Mouse (Mus musculus): Measurements from ENCODE around the gene Tmem131l. TPM values are rescaled to one million over a fixed set of nuclear protein-coding genes. Genes with fewer than 3 reads are reported as not detected.

Gene Tmem131l
- polyA plus RNA-seq, 1 experiment = 22.6 TPM

DNA sequence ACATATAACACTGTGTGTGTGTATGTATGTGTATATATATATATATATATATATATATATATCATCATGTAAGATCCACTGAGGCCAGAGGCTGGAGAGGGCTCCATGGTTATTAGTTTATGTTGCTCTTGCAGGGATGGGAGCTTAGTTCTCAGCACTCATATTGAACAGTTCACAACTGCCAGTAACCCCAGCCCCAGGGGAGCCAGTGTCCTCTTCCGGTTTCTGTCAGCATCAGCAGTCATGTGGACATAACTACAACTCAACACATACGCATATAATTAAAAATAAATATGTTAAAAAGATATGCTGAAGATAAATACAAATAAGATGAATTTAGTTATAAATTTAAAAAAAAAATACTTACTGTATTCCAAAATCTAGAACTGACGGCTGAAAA, 72.2 kb downstream of the Tmem131l start:
- no peak overlapping the region for H3K4me3 ChIP-seq (ENCODE audit: insufficient read depth, low read length)
- H3K4me1 ChIP-seq (ENCODE audit: control insufficient read depth, insufficient read depth, low read length) = no peaks in the 10 kb centered on the region
- TF ChIP-seq CTCF (IDR thresholded peaks at IDR 0.05; ENCODE audit: borderline replicate concordance, insufficient read depth, low read length) (no peak), POLR2A (IDR thresholded peaks at IDR 0.05; ENCODE audit: low read depth, low read length) (no peak)
- no peak overlapping the region for H3K27ac ChIP-seq (ENCODE audit: insufficient read depth, low read length)

DNA sequence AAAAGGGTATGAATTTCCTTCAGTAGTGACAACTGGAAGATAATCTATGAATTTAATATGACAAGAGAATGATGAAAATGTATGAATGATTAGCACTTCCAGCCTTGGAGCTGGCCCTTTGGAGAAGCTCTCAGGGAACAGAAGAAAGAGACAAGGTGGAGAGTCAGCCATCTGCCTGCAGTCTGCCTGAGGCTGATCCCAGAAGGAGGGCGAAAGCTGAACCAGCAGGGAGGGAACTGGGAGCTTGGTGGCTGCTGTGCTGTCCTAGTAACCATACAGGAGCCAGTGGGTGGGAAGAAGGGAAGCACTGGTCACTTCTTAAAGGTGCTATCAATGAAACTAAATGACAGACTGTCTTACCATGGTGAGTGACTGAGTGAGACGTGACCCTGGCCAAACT, 74.6 kb downstream of the Tmem131l start:
- Histone ChIP-seq H3K4me3 (ENCODE audit: insufficient read depth, low read length) (no peak overlapping the region), H3K4me1 (ENCODE audit: control insufficient read depth, insufficient read depth, low read length) (no peaks in the 10 kb centered on the region), H3K27ac (ENCODE audit: insufficient read depth, low read length) (no peak overlapping the region)
- TF ChIP-seq POLR2A (IDR thresholded peaks at IDR 0.05; ENCODE audit: low read depth, low read length) = no peak
- TF ChIP-seq CTCF (IDR thresholded peaks at IDR 0.05; ENCODE audit: borderline replicate concordance, insufficient read depth, low read length) = no peak

DNA sequence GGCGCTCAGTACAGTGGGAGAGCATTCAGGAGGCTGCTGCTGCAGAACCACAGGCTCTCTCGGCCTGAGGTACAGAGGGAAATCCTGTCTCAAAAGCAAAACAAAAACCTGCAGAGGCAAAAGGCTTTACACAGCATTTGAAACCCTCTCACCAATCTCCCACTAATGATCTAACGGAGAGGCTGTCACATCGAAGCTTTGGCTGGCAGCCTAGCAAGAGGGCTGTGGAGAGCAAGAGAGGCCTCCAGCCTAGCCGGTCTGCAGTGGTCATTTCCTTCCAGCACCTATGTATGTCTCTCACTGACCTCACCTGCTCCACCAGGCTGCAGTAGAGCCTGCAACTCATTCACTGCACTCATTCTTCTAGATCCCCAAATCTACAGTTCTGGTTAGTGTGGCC, 76.3 kb downstream of the Tmem131l start:
- Histone ChIP-seq H3K4me3 (ENCODE audit: insufficient read depth, low read length) (no peak overlapping the region), H3K27ac (ENCODE audit: insufficient read depth, low read length) (no peak overlapping the region), H3K4me1 (ENCODE audit: control insufficient read depth, insufficient read depth, low read length) (no peaks in the 10 kb centered on the region)
- TF ChIP-seq POLR2A (IDR thresholded peaks at IDR 0.05; ENCODE audit: low read depth, low read length) (no peak), CTCF (IDR thresholded peaks at IDR 0.05; ENCODE audit: borderline replicate concordance, insufficient read depth, low read length) (no peak)

DNA sequence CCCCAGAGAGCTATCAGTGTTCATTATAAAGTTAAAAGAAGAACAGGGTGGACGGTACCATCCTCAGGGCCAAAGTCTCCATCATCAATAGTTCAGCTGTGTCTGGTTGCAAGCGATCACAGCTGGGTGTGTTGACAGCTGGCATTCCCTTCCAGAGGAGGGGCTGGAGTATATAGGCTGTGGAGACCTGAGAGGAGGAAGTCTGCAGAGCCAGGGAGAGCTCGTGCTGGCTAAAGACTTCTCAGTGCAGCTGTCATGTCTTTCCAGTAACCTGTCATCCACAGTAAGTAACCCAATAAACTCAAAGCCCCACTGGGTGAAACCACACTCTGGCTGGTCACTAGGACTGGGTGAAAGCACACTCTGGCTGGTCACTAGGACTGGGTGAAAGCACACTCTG, 77.4 kb downstream of the Tmem131l start:
- Histone ChIP-seq H3K4me1 (ENCODE audit: control insufficient read depth, insufficient read depth, low read length) (no peaks in the 10 kb centered on the region), H3K27ac (ENCODE audit: insufficient read depth, low read length) (no peak overlapping the region), H3K4me3 (ENCODE audit: insufficient read depth, low read length) (no peak overlapping the region)
- TF ChIP-seq POLR2A (IDR thresholded peaks at IDR 0.05; ENCODE audit: low read depth, low read length) (no peak), CTCF (IDR thresholded peaks at IDR 0.05; ENCODE audit: borderline replicate concordance, insufficient read depth, low read length) (no peak)

DNA sequence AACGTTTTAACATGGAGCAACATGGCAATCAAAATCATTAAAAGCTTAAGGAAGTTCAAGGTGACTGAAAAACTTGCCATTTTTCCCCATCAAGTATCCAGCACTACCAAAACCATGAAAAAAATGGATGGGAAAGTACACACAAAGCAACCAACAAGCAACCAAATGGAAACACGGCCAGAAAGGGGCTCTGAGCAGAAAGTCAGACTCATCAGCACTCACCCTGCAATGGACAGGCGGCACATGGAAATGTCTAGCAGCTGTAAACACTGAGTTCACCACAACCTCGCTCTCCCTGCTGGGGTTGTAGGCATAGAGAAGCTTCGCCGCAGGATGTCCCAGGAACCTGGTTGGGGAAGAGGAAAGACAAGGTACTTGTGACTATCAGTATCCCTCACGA, 77.9 kb downstream of the Tmem131l start:
- no peak for TF ChIP-seq CTCF (IDR thresholded peaks at IDR 0.05; ENCODE audit: borderline replicate concordance, insufficient read depth, low read length)
- no peak for TF ChIP-seq POLR2A (IDR thresholded peaks at IDR 0.05; ENCODE audit: low read depth, low read length)
- Histone ChIP-seq H3K4me3 (ENCODE audit: insufficient read depth, low read length) (no peak overlapping the region), H3K27ac (ENCODE audit: insufficient read depth, low read length) (no peak overlapping the region), H3K4me1 (ENCODE audit: control insufficient read depth, insufficient read depth, low read length) (no peaks in the 10 kb centered on the region)

DNA sequence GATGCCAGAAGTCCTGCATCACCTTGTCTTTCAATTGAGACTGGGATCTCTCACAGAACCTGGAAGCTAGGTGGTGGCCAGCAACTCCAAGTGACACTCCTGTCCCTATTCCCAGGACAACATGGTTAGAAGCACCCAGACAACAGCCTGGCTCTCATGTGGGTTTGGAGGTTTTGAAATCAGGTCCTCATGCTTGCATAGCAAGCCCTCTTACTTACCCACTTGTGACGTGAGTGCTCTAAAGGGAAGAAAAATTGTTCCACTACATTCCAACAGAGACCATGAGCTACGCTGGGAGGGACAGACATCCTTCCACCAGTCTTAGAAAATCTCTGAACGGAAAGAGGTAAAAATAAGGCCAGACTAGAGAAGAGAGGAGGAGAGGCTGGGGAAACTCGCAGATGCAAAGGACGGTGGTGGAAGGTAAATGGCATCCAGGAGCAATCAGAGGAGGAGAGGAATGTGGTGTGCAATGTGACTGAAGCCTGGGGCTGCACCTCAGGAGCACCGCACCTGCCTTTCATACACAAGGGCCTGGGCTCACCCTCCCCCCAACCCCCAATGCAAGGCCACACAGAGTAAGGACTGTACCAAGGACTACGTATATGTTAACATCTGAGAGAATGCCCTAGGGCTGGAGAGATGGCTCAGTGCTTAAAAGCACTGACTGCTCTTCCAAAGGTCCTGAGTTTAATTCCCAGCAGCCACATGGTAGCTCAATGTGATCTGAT, 80.9 kb downstream of the Tmem131l start:
- H3K27ac ChIP-seq (ENCODE audit: insufficient read depth, low read length) = no peak overlapping the region
- H3K4me3 ChIP-seq (ENCODE audit: insufficient read depth, low read length) = no peak overlapping the region
- no peaks in the 10 kb centered on the region for H3K4me1 ChIP-seq (ENCODE audit: control insufficient read depth, insufficient read depth, low read length)
- TF ChIP-seq POLR2A (IDR thresholded peaks at IDR 0.05; ENCODE audit: low read depth, low read length) = no peak
- TF ChIP-seq CTCF (IDR thresholded peaks at IDR 0.05; ENCODE audit: borderline replicate concordance, insufficient read depth, low read length) = no peak

DNA sequence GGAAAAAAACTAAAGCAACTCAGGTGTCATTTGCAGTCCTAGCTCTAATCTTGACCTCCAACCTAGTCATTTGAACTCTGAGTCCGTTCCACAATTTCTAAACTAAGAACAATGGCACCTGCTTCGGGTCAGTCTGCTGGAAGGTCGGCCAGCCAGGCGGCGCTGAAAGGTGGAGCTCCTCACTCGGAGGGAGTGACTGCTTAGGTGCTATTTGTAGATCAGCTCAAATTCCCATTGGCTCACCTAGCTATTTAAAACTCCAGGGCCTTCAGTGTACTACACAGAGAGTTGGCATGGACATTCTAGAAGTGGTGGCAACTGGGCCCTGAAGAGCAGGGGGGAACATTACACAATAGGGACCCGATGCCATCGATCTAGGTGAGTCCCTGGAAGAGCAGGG, 86.1 kb downstream of the Tmem131l start:
- Histone ChIP-seq H3K4me3 (ENCODE audit: insufficient read depth, low read length) (no peak overlapping the region), H3K4me1 (ENCODE audit: control insufficient read depth, insufficient read depth, low read length) (no peaks in the 10 kb centered on the region), H3K27ac (ENCODE audit: insufficient read depth, low read length) (no peak overlapping the region)
- TF ChIP-seq POLR2A (IDR thresholded peaks at IDR 0.05; ENCODE audit: low read depth, low read length) (no peak), CTCF (IDR thresholded peaks at IDR 0.05; ENCODE audit: borderline replicate concordance, insufficient read depth, low read length) (no peak)

DNA sequence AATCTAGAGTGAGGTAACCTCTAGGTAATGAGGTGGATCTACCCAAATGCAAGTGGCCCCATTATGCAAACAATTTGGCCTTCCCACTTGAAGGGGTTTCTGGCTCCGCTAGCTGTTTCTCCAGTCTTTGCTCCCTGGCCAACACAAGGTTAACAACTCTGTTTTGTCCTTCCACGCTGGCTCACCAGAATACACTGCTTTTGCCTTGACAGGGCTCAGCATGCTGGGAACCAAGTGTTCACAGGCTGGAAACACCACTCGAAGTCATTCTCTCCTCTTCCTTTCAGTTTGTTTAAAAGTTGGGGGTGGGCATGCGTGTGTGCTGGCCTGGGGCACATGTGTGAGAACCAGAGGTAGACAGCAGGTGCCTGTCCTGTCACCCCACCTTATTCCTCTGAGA, 91.2 kb downstream of the Tmem131l start:
- Histone ChIP-seq H3K4me3 (ENCODE audit: insufficient read depth, low read length) (no peak overlapping the region), H3K27ac (ENCODE audit: insufficient read depth, low read length) (no peak overlapping the region), H3K4me1 (ENCODE audit: control insufficient read depth, insufficient read depth, low read length) (no peaks in the 10 kb centered on the region)
- TF ChIP-seq POLR2A (IDR thresholded peaks at IDR 0.05; ENCODE audit: low read depth, low read length) = no peak

DNA sequence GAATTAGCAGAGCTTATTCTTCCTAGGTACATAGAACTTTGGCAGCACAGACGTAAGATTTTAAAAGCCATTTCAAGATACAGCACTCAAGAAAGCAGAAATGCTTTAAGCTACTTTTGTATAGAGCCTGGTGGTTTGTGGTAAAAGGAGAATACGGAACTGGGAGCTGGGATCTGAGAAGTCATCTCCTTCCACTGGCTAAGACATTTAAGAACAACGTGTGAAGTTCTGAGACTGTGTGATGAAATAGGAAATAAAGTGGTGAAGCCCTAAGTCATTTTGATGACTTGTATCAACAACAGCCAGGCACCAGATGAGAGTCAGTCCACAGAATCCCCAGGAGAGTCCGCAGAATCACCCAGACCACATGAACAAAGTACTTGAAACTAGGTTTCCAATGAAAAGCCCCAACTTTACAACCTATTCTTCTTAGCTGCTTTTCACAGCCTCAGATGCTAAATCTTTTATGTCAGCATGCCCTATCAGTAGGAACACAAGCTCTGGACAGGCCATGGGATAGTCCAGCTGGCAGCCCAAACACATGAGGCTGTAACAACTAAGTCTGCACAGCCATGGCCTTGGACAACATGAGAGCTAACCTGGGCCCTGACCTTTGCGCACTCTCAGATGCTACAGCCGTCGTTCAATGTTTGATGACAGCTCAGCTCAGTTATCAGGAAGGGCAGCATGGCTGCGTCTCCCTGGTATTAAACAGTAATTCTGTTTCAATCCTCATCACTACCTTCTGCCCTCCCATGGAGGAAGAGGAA, 92.3 kb downstream of the Tmem131l start:
- no peak overlapping the region for H3K4me3 ChIP-seq (ENCODE audit: insufficient read depth, low read length)
- TF ChIP-seq POLR2A (IDR thresholded peaks at IDR 0.05; ENCODE audit: low read depth, low read length) (no peak), CTCF (IDR thresholded peaks at IDR 0.05; ENCODE audit: borderline replicate concordance, insufficient read depth, low read length) (no peak)
- peaks cover 4% of the 10 kb centered on the region for H3K4me1 ChIP-seq (ENCODE audit: control insufficient read depth, insufficient read depth, low read length)
- no peak overlapping the region for H3K27ac ChIP-seq (ENCODE audit: insufficient read depth, low read length)

DNA sequence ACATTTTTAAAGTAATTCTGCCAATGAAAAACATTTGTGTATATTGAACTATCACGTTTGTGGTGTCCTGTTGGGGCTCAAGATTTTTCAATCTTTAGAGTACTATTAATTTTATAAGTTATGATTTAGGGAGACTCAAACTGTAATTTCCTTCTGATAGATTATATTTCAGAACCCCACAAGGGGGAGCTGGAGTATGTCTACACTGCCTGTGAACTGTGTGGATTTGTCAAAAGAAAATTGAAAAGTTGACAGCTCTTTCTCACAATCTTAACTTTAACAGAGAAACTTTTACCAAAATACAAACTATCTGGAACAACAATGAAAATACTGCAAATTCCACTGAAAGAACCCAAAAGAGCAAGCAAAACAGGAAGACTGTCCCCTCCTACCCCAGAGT, 93.1 kb downstream of the Tmem131l start:
- peaks cover 4% of the 10 kb centered on the region for H3K4me1 ChIP-seq (ENCODE audit: control insufficient read depth, insufficient read depth, low read length)
- no peak overlapping the region for H3K27ac ChIP-seq (ENCODE audit: insufficient read depth, low read length)
- no peak for TF ChIP-seq CTCF (IDR thresholded peaks at IDR 0.05; ENCODE audit: borderline replicate concordance, insufficient read depth, low read length)
- TF ChIP-seq POLR2A (IDR thresholded peaks at IDR 0.05; ENCODE audit: low read depth, low read length) = no peak
- no peak overlapping the region for H3K4me3 ChIP-seq (ENCODE audit: insufficient read depth, low read length)

Measured in embryonic fibroblast, embryonic 13.5 days (primary cell).